Mouse (Mus musculus) bone marrow, adult 2 months (tissue): ENCODE results near the gene Acat3. TPM values are rescaled to one million over a fixed set of nuclear protein-coding genes. Genes with fewer than 3 reads are reported as not detected.
A peak's percentile ranks its signal among the peaks of the same experiment; 100 is the strongest.

Experiments
- H3K27ac ChIP-seq: fragments of 200-500 bp; 2 replicates; pipeline ENCODE4 v1.5.1; 2012; ENCODE audit warnings: low read depth, mild to moderate bottlenecking, control low read depth, inconsistent platforms, low read length; ENCODE audit not compliant: control insufficient read depth, poor library complexity, insufficient read depth
- H3K4me1 ChIP-seq: fragments of 200-500 bp; 2 replicates; pipeline ENCODE4 v1.6.1; 2011; ENCODE audit warnings: low read length; ENCODE audit not compliant: control insufficient read depth, insufficient read depth
- H3K4me3 ChIP-seq: fragments of 200-500 bp; replicated peaks from 2 replicates; pipeline ENCODE3; 2011; ENCODE audit warnings: mild to moderate bottlenecking, low read depth, low read length, control low read depth; ENCODE audit not compliant: control insufficient read depth
- CTCF ChIP-seq: fragments of 200-500 bp; IDR thresholded peaks from 2 replicates; pipeline ENCODE4 v1.5.1; 2011; ENCODE audit warnings: low read length, control low read depth; ENCODE audit not compliant: control insufficient read depth, insufficient read depth
- POLR2A ChIP-seq: fragments of 200-500 bp; IDR thresholded peaks from 2 replicates; pipeline ENCODE4 v1.6.1; 2011; ENCODE audit warnings: low read depth, mild to moderate bottlenecking, control low read depth, low read length, borderline replicate concordance; ENCODE audit not compliant: control insufficient read depth
- WGBS: fragments of 180-500 bp; shearing (Covaris S2); methylation state at CpG from one replicate; pipeline ENCODE4 v1.1.7; 2018; 5-methylcytosine and 5-hydroxymethylcytosine counted together
- polyA plus RNA-seq: library from polyadenylated mRNA; stranded (reverse); fragments of >200 nt; gene quantifications from 2 replicates; pipeline ENCODE4 v1.2.4, GENCODE M21; 2011; ENCODE audit warnings: low replicate concordance; ENCODE audit not compliant: missing spikeins, insufficient read depth, insufficient read length

Acat3 gene
- polyA plus RNA-seq, 1 experiment = 1.2 TPM

- TF ChIP-seq POLR2A = no peak
- TF ChIP-seq CTCF = no peak
- Histone ChIP-seq H3K4me1 (no peaks in the 10 kb centered on the region), H3K4me3 (no peak overlapping the region), H3K27ac (no peak overlapping the region)
- 79% methylated on average over 4 of the region's 4 CpGs for WGBS
These were observed 49.3 kb downstream of the Acat3 start for GRCm38 (mm10) chr17:12891054-12891453.

- no peak overlapping the region for H3K4me3 ChIP-seq
- no peaks in the 10 kb centered on the region for H3K4me1 ChIP-seq
- whole genome bisulfite sequencing = 78% methylated on average over 15 of the region's 15 CpGs
- TF ChIP-seq POLR2A (no peak), CTCF (no peak)
- H3K27ac ChIP-seq = no peak overlapping the region
These were observed 53.2 kb downstream of the Acat3 start for GRCm38 (mm10) chr17:12887021-12887775.

- Histone ChIP-seq H3K4me3 (no peak overlapping the region), H3K4me1 (no peaks in the 10 kb centered on the region), H3K27ac (no peak overlapping the region)
- whole genome bisulfite sequencing = 31% methylated on average over 6 of the region's 6 CpGs
- no peak for TF ChIP-seq POLR2A
- TF ChIP-seq CTCF = no peak
These were observed 53.8 kb downstream of the Acat3 start for GRCm38 (mm10) chr17:12886620-12887019.

GRCm38 (mm10) chr17:12881216-12881615, 59.2 kb downstream of the Acat3 start:
- no peaks in the 10 kb centered on the region for H3K4me1 ChIP-seq
- 80% methylated on average over 1 of the region's 1 CpGs for WGBS
- H3K27ac ChIP-seq = no peak overlapping the region
- TF ChIP-seq POLR2A = no peak
- no peak for TF ChIP-seq CTCF
- H3K4me3 ChIP-seq = no peak overlapping the region

GRCm38 (mm10) chr17:12880178-12880577, 60.2 kb downstream of the Acat3 start:
- WGBS = 2% methylated on average over 14 of the region's 14 CpGs
- H3K4me1 ChIP-seq = no peaks in the 10 kb centered on the region

GRCm38 (mm10) chr17:12875734-12876133, 64.7 kb downstream of the Acat3 start, which contains the start of gene Mrgprh:
Gene Mrgprh, plus strand, starts transcription at chr17:12876034.
- H3K27ac ChIP-seq = no peak within 1 kb of the TSS
- no peaks in the 10 kb centered on the region for H3K4me1 ChIP-seq
- no peak within 1 kb of the TSS for H3K4me3 ChIP-seq
- TF ChIP-seq CTCF (no peak), POLR2A (no peak)
- WGBS = 53% methylated on average over 5 of the region's 5 CpGs

More at GRCm38 (mm10) chr17:12880178-12880577, 60.2 kb downstream of the Acat3 start:
- no peak overlapping the region for H3K4me3 ChIP-seq
- TF ChIP-seq CTCF = peak; percentile 61
- TF ChIP-seq POLR2A = no peak
- no peak overlapping the region for H3K27ac ChIP-seq

Other genes with a start within 250 kb of the Acat3 start
- gene Igf2r, start 170.9 kb downstream of the Acat3 start, polyA plus RNA-seq = 2.5 and 8.3 TPM in 2 replicates
- not detected in 2 replicates for gene Mas1, start 72.5 kb downstream of the Acat3 start, polyA plus RNA-seq
- not detected in 2 replicates for gene Mrgprh, start 64.6 kb downstream of the Acat3 start, polyA plus RNA-seq
- gene Pnldc1, start 30.4 kb downstream of the Acat3 start, polyA plus RNA-seq = 3.7 and 8.6 TPM in 2 replicates
- gene Tcp1, start 24.9 kb downstream of the Acat3 start, polyA plus RNA-seq = 120 and 188 TPM in 2 replicates
- gene Mrpl18, start 24.3 kb downstream of the Acat3 start, polyA plus RNA-seq = 34.1 and 37.8 TPM in 2 replicates
- 10.8 and 17.1 TPM in 2 replicates for gene Acat2, start 20.1 kb upstream of the Acat3 start, polyA plus RNA-seq
- gene Wtap, start 53.6 kb upstream of the Acat3 start, polyA plus RNA-seq = 46.2 and 67.4 TPM in 2 replicates
- 33.4 and 38.2 TPM in 2 replicates for gene Sod2, start 66.2 kb upstream of the Acat3 start, polyA plus RNA-seq
- not detected in 2 replicates for gene Gpr31b, start 111.7 kb upstream of the Acat3 start, polyA plus RNA-seq
- gene Tcp10b, start 120.5 kb upstream of the Acat3 start, polyA plus RNA-seq = not detected in 2 replicates
- gene Unc93a, start 191.2 kb upstream of the Acat3 start, polyA plus RNA-seq = not detected in 2 replicates